Mouse (Mus musculus) kidney, adult 2 months (tissue): ENCODE measurements at regions not wholly inside any gene's neighbourhood (a gene's known extent, or its start where the extent isn't known, plus 50 kb on each side); places are given as distances from the start of the nearest gene placed in this dataset.

ENCODE experiments used
- CTCF ChIP-seq: fragments of 200-500 bp; conservative IDR thresholded peaks from 2 replicates; pipeline ENCODE4 v1.5.1; 2011; ENCODE audit warnings: low read depth, mild to moderate bottlenecking, control low read depth, low read length, moderate library complexity, mixed read lengths; ENCODE audit not compliant: insufficient read depth, insufficient read length
- POLR2A ChIP-seq: fragments of 200-500 bp; IDR thresholded peaks from one replicate; pipeline ENCODE4 v1.6.1; 2011; ENCODE audit warnings: low read depth, low read length, control low read depth

DNA sequence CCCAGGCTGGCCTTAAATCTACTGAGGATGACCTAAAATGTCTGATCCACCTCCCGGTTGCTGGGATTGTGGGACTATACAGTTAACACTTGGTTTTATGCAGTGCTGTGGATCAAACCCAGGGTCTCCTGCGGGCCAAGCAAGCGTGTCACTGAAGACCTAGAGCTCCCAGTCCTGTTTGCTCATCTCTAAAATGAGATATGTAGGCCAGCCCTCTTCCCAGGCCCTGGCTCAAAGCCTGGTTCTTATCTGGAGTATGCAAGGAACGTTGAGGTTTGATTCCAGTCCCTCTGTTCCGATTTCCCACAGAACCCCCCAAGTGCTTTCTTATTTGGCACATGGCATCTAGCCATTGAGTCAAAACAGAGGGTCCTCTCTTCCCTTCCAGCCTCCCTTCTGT lies 115.5 kb upstream of the Parp11 start:
- no peak for TF ChIP-seq CTCF
- no peak for TF ChIP-seq POLR2A
